Mouse (Mus musculus) ES-E14 (cell line): ENCODE results near the gene Mtcl1. TPM values are rescaled to one million over a fixed set of nuclear protein-coding genes. Genes with fewer than 3 reads are reported as not detected.

Experiments
- DNase-seq: peaks from one replicate; pipeline ENCODE4 v3.0.0-alpha.2; 2013; ENCODE audit warnings: low read depth, low spot score
- H3K27ac ChIP-seq: 2 replicates; pipeline ENCODE4 v1.5.1; 2012; ENCODE audit warnings: low read depth, mild to moderate bottlenecking, low read length, moderate library complexity, mixed read lengths; ENCODE audit not compliant: poor library complexity, insufficient read depth, severe bottlenecking
- H3K36me3 ChIP-seq: 2 replicates; pipeline ENCODE4 v1.6.1; 2012; ENCODE audit warnings: mild to moderate bottlenecking, low read length, moderate library complexity, mixed read lengths; ENCODE audit not compliant: control insufficient read depth, poor library complexity, insufficient read depth, severe bottlenecking
- H3K4me1 ChIP-seq, 2 experiments: fragments of 150-350 bp in 1 of 2; sonication (generic) in 1 of 2; 2 replicates each; pipeline ENCODE4 v1.6.1; 2012; ENCODE audit warnings: low read length in 2 of 2, mild to moderate bottlenecking in 1 of 2, mixed read lengths in 1 of 2; ENCODE audit not compliant: control insufficient read depth in 2 of 2, insufficient read depth in 2 of 2, poor library complexity in 1 of 2
- H3K4me3 ChIP-seq, 2 experiments: fragments of 150-350 bp in 1 of 2; sonication (generic) in 1 of 2; 2 replicates each; pipeline ENCODE4 v1.5.1; 2012; ENCODE audit warnings: low read length in 2 of 2, low read depth in 1 of 2, mild to moderate bottlenecking in 1 of 2, mixed read lengths in 1 of 2; ENCODE audit not compliant: insufficient read depth in 1 of 2, poor library complexity in 1 of 2, severe bottlenecking in 1 of 2
- H3K9ac ChIP-seq: 2 replicates; pipeline ENCODE4 v1.6.1; 2012; ENCODE audit warnings: low read depth, mild to moderate bottlenecking, low read length, mixed read lengths; ENCODE audit not compliant: poor library complexity, insufficient read depth, severe bottlenecking
- H3K9me3 ChIP-seq: fragments of 150-350 bp; sonication (generic); 2 replicates; pipeline ENCODE4 v1.6.1; 2012; ENCODE audit warnings: low read depth, mild to moderate bottlenecking, low read length; ENCODE audit not compliant: control insufficient read depth, insufficient read depth
- CHD2 ChIP-seq: IDR thresholded peaks from 2 replicates; pipeline ENCODE4 v1.6.1; 2014; ENCODE audit warnings: mild to moderate bottlenecking, low read depth, low read length, inconsistent platforms
- HCFC1 ChIP-seq: IDR thresholded peaks from 2 replicates; pipeline ENCODE4 v1.6.1; 2012; ENCODE audit warnings: low read length, inconsistent platforms, borderline replicate concordance; ENCODE audit not compliant: insufficient read depth
- MAFK ChIP-seq: IDR thresholded peaks from 2 replicates; pipeline ENCODE4 v1.6.1; 2014; ENCODE audit warnings: mild to moderate bottlenecking, low read depth, low read length, inconsistent platforms; ENCODE audit not compliant: insufficient read depth
- ZC3H11A ChIP-seq: IDR thresholded peaks from 2 replicates; pipeline ENCODE4 v1.6.1; 2012; ENCODE audit warnings: low read depth, mild to moderate bottlenecking, inconsistent platforms, low read length, borderline replicate concordance
- ZNF384 ChIP-seq: IDR thresholded peaks from 2 replicates; pipeline ENCODE4 v1.6.1; 2012; ENCODE audit warnings: low read depth, low read length, inconsistent platforms
- in situ Hi-C, 2 experiments: fragments of 600-800 bp; cut with MboI; formaldehyde crosslinking; loops; one replicate each; pipeline ENCODE4 v1.15.1; 2025; ENCODE audit warnings: low sequenced_read_pairs in 2 of 2, inconsistent platforms in 1 of 2; ENCODE audit not compliant: unreplicated experiment in 2 of 2
- total RNA-seq: library from RNA; depleted of rRNA; stranded (reverse); fragments of 300-350 nt; gene quantifications from 2 replicates; pipeline ENCODE4 v1.2.3, GENCODE M21; 2012

Gene Mtcl1
- total RNA-seq, 1 experiment = 75.8 TPM

- no peak overlapping the region for H3K9ac ChIP-seq
- no peak for TF ChIP-seq CHD2
- TF ChIP-seq MAFK = peak; percentile 97
- peak; percentile 95 for TF ChIP-seq ZNF384
- peaks cover 14% of the 10 kb centered on the region for H3K36me3 ChIP-seq
- no peak overlapping the region for H3K4me3 ChIP-seq
- DNase-seq = peak; percentile 80
- H3K27ac ChIP-seq = peak overlapping the region; percentile 43; the same call in 1 of the 2 replicates
- in situ Hi-C loops = no loop called here
- peaks cover 6 to 30% of the 10 kb centered on the region in 2 experiments; a peak in 3 of 4 replicates for H3K4me1 ChIP-seq
- no peaks in the 10 kb centered on the region for H3K9me3 ChIP-seq
These were observed 30.1 kb downstream of the Mtcl1 start for GRCm38 (mm10) chr17:66419421-66419820.

- no peak overlapping the region for H3K9ac ChIP-seq
- no peak overlapping the region for H3K27ac ChIP-seq
- H3K4me3 ChIP-seq = no peak overlapping the region
- H3K36me3 ChIP-seq = peaks cover 17% of the 10 kb centered on the region
- H3K4me1 ChIP-seq = peaks cover 6 to 38% of the 10 kb centered on the region in 2 experiments; a peak in 3 of 4 replicates
- in situ Hi-C loops = no loop called here
- TF ChIP-seq MAFK = no peak
- no peak for TF ChIP-seq HCFC1
- no peak for TF ChIP-seq ZNF384
- no peak for TF ChIP-seq CHD2
- no peak for TF ChIP-seq ZC3H11A
- H3K9me3 ChIP-seq = no peaks in the 10 kb centered on the region
- DNase-seq = no peak
These were observed 31.8 kb downstream of the Mtcl1 start for GRCm38 (mm10) chr17:66417748-66418147.

- Histone ChIP-seq H3K36me3 (peaks cover 21% of the 10 kb centered on the region), H3K27ac (no peak overlapping the region), H3K4me3 (no peak overlapping the region), H3K9me3 (no peaks in the 10 kb centered on the region), H3K4me1 (peaks cover 6 to 42% of the 10 kb centered on the region in 2 experiments; a peak in 3 of 4 replicates), H3K9ac (no peak overlapping the region; the same call in 1 of the 2 replicates)
- no peak for DNase-seq
- in situ Hi-C loops = no loop called here
- no peak for TF ChIP-seq ZC3H11A
- no peak for TF ChIP-seq CHD2
- no peak for TF ChIP-seq MAFK
- no peak for TF ChIP-seq HCFC1
- no peak for TF ChIP-seq ZNF384
These were observed 32.2 kb downstream of the Mtcl1 start for GRCm38 (mm10) chr17:66417329-66417728.

- no peak overlapping the region for H3K27ac ChIP-seq
- TF ChIP-seq MAFK (no peak), ZC3H11A (no peak), CHD2 (no peak)
- H3K9ac ChIP-seq = no peak overlapping the region; the same call in 1 of the 2 replicates
- H3K36me3 ChIP-seq = peaks cover 22% of the 10 kb centered on the region
- in situ Hi-C loops = no loop called here
- H3K4me3 ChIP-seq = no peak overlapping the region
- H3K9me3 ChIP-seq = no peaks in the 10 kb centered on the region
- peaks cover 6 to 45% of the 10 kb centered on the region in 2 experiments; a peak in 3 of 4 replicates for H3K4me1 ChIP-seq
- DNase-seq = no peak
These were observed 32.7 kb downstream of the Mtcl1 start for GRCm38 (mm10) chr17:66416841-66417313.

- Histone ChIP-seq H3K9ac (no peak overlapping the region), H3K36me3 (peaks cover 21% of the 10 kb centered on the region), H3K9me3 (no peaks in the 10 kb centered on the region), H3K4me3 (no peak overlapping the region), H3K4me1 (peaks cover 6 to 43% of the 10 kb centered on the region in 2 experiments; a peak in 3 of 4 replicates), H3K27ac (no peak overlapping the region)
- TF ChIP-seq HCFC1 (no peak), ZNF384 (no peak), CHD2 (no peak), MAFK (no peak), ZC3H11A (no peak)
- no peak for DNase-seq
- in situ Hi-C loops = no loop called here
These were observed 33.1 kb downstream of the Mtcl1 start for GRCm38 (mm10) chr17:66416436-66416835.
